Comparison of ENCODE assay signal across 8 mouse cellular contexts in genomic region chr9:107975399-107976386, GRCm38 (mm10). TPM values are rescaled to one million over a fixed set of nuclear protein-coding genes. Genes with fewer than 3 reads are reported as not detected.
DNase-seq lines count a peak whose midpoint lies in the region; ATAC-seq lines count a peak whose summit lies in the region.

Uba7 (plus strand) TSS chr9:107975505.

- peak within 1 kb of the TSS; percentile 72 for H3K27ac ChIP-seq in kidney, embryonic 15.5 days
- no peak within 1 kb of the TSS for H3K27ac ChIP-seq in forebrain, embryonic 13.5 days

- no peaks in the 10 kb centered on the region for H3K27me3 ChIP-seq in kidney, embryonic 15.5 days
- no peaks in the 10 kb centered on the region for H3K27me3 ChIP-seq in forebrain, embryonic 13.5 days

- no peak within 1 kb of the TSS; the same call in 1 of the 2 replicates for H3K4me3 ChIP-seq in kidney, embryonic 15.5 days (replicated peaks)
- H3K4me3 ChIP-seq in forebrain, embryonic 13.5 days = no peak within 1 kb of the TSS

- H3K9me3 ChIP-seq in kidney, embryonic 15.5 days (replicated peaks) = no peaks in the 10 kb centered on the region
- no peaks in the 10 kb centered on the region for H3K9me3 ChIP-seq in forebrain, embryonic 13.5 days (replicated peaks)

- peaks cover 17% of the 10 kb centered on the region for H3K36me3 ChIP-seq in kidney, embryonic 15.5 days
- H3K36me3 ChIP-seq in forebrain, embryonic 13.5 days (ENCODE audit: poor library complexity, severe bottlenecking) = peaks cover 13% of the 10 kb centered on the region

- peak within 1 kb of the TSS; percentile 3; the same call in 1 of the 2 replicates for H3K9ac ChIP-seq in kidney, embryonic 15.5 days
- H3K9ac ChIP-seq in forebrain, embryonic 13.5 days = no peak within 1 kb of the TSS

- peaks cover 15% of the 10 kb centered on the region for H3K4me1 ChIP-seq in kidney, embryonic 15.5 days
- H3K4me1 ChIP-seq in forebrain, embryonic 13.5 days = no peaks in the 10 kb centered on the region

- peak; percentile 69; the same call in 1 of the 2 replicates for ATAC-seq in kidney, embryonic 15.5 days (replicated peaks; ENCODE audit: low FRiP score)
- no peak for ATAC-seq in forebrain, embryonic 13.5 days

- peak within 1 kb of the TSS; percentile 32 for H3K4me2 ChIP-seq in kidney, embryonic 15.5 days
- H3K4me2 ChIP-seq in forebrain, embryonic 13.5 days = no peak within 1 kb of the TSS

- DNase-seq in gastrocnemius, adult 18-20 months (ENCODE audit: low spot score) = peak; percentile 28
- DNase-seq in gastrocnemius, postnatal 25 days = no peak
- no peak for DNase-seq in adrenal gland, adult 18-20 months (ENCODE audit: low spot score in 2 of 2)
- DNase-seq in heart, adult 18-20 months = peak; percentile 74 to 84
- DNase-seq in lung, postnatal 36 days = peak; percentile 71
- DNase-seq in urinary bladder, postnatal 25 days (ENCODE audit: low spot score) = peak; percentile 35

- 65% methylated on average over 12 of the region's 12 CpGs for WGBS in kidney, embryonic 15.5 days
- 73% methylated on average over 12 of the region's 12 CpGs for WGBS in forebrain, embryonic 13.5 days

RNA-seq across cellular contexts. Expression of gene Uba7, which starts in this region (rescaled TPM):
- total RNA-seq in gastrocnemius, adult 18-20 months (2021) = 1 to 10 TPM; 2.6 to 2.8 TPM
- total RNA-seq in gastrocnemius, postnatal 25 days (2021) = 1 to 10 TPM; 2.4 to 2.8 TPM
- total RNA-seq in adrenal gland, adult 18-20 months (2021) = 10 to 100 TPM; 14.2 to 22.1 TPM
- total RNA-seq in heart, adult 18-20 months (2021) = 10 to 100 TPM; 12.3 to 15.6 TPM
- polyA plus RNA-seq in kidney, embryonic 15.5 days (2015; fragmentation: Nextera tagmentation; extraction: Ambion mirVana) = 22.2 and 30.9 TPM in 2 replicates
- polyA plus RNA-seq in forebrain, embryonic 13.5 days (2015; fragmentation: Nextera tagmentation; extraction: Ambion mirVana) = 2.7 and 3.1 TPM in 2 replicates

Comparison
In these comparisons a context has a peak if more than half of its experiments do, and no peak if none do; other contexts are left out.
1. DNase-seq: peak in gastrocnemius, adult 18-20 months (single experiment), heart, adult 18-20 months (2 of 2), lung, postnatal 36 days (single experiment) and urinary bladder, postnatal 25 days (single experiment); none in gastrocnemius, postnatal 25 days (single experiment) and adrenal gland, adult 18-20 months (0 of 2).